Mouse (Mus musculus) gastrocnemius, postnatal 10 days (tissue): ENCODE measurements around the gene Kcnd1. TPM values are rescaled to one million over a fixed set of nuclear protein-coding genes. Genes with fewer than 3 reads are reported as not detected.
"Not testable (repeated sequence)": the region's sequence is repeated elsewhere in the genome, so short reads cannot be mapped to it uniquely, and the experiment has no call there.

Experiments used
- DNase-seq: peaks from one replicate; pipeline ENCODE4 v3.0.0; 2021; ENCODE audit warnings: mixed read lengths
- long read RNA-seq, 2 experiments: library from polyadenylated mRNA; stranded (forward); transcript quantifications; one replicate each; pipeline ENCODE4 v2.0.0; 2021
- total RNA-seq, 2 experiments: library from RNA; stranded (reverse); gene quantifications; 2 replicates each; pipeline ENCODE4 v1.2.3; 2021

Kcnd1 gene
- total RNA-seq = 1 to 10 TPM; 1.2 to 1.3 TPM
- long read RNA-seq, experiment 1, partial matches to known transcripts = 0 of 1 reads
- long read RNA-seq, experiment 1, other reads (novel, unspliced or antisense) = 1 of 1 reads
- long read RNA-seq, experiment 2 = 0 reads

DNA sequence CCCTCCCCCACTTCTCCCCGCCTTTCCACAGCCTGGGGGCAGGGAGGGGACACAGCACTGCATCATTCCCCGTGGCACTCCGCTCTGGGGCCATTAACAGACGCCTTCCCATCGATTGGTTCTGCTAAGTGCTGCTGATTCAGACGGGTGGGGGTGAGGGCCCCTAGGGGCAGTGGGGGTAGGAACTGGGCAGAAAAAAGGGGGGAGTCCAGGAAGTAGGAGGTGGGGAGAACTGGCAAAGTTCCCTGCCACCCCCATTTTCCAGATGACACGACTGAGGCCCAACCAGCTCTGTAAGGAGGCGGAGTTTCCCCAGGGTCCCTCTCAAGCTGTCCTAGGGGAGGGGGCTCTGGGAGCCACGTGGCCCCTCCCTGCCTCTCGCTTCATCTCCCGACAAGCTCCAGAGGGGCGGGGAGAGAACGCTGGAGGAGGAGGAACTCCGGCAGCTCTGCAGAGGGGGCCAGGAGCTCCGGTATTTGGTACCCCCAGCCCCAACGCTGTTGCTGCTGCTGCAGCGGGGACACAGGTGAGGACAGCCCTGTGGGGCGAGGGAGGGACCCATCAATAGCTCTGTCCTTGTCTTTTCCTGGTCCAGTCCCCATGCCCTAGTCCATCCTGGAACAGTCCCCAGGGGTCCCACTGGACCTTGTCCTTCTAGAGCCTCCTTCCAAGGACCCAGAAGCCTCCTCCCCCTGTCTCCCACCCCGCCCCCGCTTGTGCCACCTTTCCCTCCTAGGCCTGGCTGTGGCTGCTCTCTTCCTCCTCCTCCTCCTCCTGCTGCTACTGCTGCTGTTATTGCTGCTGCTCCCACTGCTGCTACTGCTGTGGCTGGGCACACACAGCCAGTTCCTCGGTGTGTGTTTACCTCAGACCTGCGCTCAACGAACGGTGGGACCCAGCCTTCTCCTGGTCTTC is at the start of gene Kcnd1:
TSS of gene Kcnd1 (plus strand) at position 425 of the 915 bp plus-strand sequence.
- peak; percentile 15 for DNase-seq

DNA sequence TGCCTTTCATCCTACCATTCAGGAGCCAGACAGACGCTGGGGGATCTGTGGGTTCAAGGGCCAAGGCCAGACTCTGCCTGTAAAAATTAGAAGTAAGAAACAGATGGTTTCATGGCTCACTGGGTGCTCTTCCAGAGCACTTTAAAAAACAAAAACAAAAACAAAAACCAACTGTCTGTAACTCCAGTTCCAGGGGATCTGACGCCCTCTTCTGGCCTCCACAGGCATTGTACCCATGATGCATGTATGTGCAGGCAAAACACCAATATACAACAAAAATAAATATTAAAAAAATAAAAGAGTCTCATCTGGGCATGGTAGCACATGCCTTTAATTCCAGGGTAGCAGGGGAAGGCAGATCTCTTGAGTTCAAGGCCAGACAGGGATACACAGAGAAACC is 49.3 kb upstream of the Kcnd1 start:
- no peak for DNase-seq

DNA sequence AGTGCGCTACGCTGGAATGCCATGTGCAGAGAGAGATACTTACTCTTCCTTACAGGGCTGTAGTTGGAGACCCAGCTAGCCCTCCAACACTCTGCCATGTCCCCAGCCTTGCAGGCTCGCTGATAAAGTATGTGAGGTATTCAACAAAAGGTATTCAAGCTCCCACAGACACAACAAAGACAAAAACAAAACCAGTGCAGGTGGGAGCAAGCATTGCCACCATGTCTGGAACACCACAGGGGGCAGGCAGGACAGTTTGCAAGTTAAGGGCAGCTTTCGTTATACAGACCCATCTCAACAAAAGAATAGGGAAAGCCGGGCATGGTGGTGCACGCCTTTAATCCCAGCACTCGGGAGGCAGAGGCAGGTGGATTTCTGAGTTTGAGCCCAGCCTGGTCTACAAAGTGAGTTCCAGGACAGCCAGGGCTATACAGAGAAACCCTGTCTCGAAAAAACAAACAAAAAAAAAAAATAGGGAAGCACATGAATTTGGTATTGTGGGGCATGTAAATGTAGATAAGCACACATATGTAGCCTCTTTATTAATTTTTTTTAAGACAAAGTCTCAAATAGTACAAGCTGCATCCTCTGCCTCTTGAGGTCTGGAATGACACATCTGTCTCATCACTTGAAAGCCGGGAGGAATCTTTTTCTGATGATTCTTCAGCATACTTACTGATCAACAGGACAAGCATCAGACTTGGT is 46.4 kb upstream of the Kcnd1 start:
- DNase-seq = no peak

DNA sequence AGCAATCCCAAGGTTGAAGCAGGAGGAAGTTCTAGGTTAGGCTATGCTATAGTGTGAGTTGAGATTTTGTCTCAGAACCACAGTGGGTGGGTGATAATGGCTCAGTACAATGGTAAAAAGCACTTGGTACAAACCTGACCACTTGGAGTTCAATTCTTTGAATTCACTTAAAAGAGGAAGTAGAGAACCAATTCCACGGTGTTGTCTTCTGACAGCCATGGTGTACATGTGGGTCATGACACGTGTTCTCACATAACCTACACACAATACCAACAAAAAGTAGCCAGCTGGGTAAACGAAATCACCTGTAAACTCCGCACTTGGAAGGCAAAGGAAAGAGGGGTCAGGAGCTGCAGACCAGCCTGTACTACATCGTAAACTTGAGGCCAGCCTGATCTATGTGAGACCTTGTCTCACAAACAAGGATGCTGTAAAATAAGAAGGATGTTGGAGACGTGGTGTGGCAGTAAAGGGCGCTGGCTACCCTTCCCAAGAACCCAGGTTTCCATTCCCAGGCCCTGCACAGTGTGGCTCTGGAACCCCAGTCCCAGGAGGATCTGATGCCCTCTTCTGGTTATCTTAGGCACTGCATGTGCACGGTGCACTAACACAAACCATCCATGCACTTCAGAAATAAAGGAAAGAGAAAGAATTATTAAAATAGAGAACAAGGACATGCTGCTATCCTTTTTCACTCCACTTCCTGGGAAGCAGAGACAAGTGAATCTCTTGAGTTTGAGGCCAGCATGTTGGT is 45.6 kb upstream of the Kcnd1 start:
- peak; percentile 51 for DNase-seq

DNA sequence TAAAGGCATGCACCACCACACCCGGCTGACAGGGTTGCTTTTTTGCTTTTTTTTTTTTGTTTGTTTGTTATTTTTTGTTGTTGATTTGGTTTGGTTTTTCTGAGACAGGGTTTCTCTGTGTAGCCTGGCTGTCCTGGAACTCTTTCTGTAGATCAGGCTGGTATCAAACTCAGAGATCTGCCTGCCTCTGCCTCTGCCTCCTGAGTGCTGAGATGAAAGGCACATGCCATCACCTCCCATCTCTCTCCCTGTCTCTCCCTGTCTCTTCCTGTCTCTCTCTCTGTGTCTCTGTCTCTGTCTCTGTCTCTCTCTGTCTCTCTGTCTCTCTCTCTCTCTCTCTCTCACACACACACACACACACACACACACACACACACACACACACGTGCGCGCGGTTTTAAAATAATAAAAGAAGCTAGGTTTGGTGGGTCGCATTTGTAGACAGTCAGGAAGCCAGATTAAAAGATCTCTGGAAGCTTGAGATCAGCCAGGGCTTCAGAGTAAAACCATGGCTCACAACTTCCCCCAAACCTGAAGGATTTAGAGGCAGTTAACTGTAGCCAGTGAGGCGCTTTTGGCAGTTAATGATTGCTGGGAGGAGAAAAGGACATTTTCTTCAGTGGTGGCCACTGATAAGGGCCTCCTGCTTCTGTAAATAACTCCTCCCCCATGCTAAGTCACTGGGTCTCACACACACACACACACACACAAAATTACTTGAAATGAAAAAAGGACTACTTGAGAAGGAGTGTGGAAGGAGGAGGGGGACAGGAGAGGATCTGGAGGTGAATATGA is 43.4 kb upstream of the Kcnd1 start:
- no peak for DNase-seq

DNA sequence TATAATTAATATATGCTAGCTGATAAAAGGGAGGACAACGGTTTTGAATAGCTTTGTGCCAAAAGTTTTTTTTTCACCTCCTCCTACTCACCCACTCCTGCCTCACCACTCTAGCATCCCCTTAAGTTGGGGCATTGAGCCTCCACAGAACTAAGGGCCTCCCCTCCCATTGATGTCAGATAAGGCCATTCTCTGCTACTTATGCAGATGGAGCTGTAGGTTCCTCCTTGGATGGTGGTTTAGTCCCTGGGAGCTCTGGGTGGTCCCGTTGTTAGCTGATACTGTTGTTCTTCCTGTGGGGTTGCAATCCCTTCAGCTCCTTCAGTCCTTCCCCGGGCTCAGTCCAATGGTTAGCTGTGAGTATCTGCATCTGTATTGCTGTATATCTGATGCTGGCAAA is 42.8 kb upstream of the Kcnd1 start:
- no peak for DNase-seq

DNA sequence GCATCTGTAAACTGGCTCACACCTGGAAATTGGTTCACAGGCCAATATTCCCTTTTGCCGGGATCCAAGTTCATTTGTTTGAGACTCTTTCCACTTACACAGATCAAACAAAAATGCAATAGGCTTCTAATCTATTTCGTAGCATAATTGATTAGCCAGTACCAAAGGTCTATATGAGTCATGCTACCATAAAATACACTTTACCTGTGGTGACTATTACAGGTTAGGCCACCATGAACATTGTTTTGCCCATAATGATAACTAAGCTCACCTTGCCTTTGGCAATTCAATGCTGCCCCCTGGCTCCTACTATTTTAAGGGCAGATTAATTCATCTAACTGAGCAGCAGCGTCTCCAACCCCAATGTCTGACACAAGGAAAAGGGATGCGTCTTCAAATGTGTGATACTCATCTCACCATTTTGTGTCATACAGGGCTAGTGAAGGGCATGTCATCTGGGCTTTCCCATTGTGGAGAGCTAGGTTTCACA is 39.4 kb upstream of the Kcnd1 start:
- DNase-seq = no peak

DNA sequence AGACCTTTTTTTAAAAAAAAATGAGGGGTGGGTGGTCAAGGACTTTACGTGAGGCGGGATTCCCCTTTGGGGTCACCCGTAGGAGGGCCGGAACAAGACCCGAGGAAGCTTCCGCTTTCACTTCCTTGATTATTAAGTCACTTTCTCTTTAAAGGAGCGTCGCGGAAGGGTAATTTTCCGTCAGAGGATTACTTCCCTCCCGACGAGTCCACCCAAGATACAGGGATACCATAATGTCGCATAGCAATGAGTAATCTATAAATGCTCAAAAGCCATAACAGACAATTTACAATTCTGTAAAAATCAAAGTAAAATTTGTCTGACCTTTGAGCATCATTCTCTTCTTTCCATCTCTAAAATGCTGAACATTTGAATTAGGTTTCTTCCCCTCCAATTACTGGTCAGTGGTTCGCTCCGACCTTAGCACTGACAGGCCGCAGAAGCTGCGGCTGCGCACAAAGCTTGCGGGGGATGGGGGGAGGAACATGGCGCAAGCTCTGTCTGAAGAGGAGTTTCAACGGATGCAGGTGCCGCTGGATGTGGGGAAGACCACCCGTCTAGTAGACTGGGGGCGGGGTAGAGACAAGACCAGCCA is 32.5 kb upstream of the Kcnd1 start, which contains the start of gene Gripap1:
TSS of gene Gripap1 (plus strand) at position 224 of the 595 bp plus-strand sequence.
- DNase-seq = peak; percentile 64

DNA sequence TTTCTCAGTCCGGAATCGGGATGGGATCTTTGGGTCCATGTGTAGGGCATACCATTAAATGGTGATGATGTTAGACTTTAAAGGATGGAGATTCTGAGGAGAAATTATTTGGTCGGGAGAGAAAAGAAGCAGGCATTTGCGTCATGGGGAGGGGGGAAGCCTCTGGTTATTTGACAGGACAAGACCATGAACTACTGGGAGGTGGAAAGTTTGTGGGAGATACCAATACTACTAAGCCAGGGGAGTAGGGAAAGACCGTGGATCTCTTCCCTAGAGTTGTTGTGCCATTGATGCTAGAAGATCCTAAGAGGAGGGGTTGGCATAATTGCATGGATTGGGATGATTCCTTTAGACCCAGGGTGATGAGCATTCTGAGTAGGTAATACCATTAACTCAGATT is 31.8 kb upstream of the Kcnd1 start:
- no peak for DNase-seq

DNA sequence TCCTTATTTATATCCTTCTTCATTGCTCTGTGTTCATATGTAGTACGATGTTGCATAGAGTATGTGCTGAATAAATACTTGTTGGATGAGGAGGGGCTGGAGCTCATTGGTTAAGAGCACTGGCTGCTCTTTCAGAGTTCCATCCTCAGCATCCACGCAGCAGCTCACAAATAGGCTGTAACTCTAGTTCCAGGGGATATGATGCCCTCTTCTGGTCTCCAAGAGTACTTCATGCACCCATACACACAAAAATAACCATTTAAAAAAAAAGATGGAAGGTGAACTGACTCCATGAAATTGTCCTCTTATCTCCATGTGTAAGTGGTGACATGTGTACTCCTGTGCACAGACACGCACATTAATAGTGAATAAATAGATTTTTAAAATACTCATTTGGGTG is 28.7 kb upstream of the Kcnd1 start:
- no peak for DNase-seq

DNA sequence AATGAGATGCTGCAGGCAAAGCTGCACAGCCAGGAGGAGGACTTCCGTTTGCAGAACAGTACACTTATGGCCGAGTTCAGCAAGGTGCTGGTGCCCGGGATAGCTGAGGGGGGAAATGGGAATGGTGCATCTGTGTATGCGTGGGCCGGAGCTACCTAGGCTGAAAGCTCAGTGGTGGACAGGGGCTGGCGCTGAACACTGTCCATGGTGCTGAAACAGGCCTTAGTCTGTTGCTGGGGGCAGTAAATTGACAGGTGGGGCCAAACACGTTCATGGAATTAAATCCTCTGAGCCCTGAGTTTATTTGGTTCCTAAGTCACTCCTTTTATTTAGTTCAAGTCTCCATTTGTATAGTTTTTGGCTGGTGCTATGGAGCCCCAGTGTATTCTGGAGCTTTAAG is 27.1 kb upstream of the Kcnd1 start:
- peak; percentile 20 for DNase-seq

DNA sequence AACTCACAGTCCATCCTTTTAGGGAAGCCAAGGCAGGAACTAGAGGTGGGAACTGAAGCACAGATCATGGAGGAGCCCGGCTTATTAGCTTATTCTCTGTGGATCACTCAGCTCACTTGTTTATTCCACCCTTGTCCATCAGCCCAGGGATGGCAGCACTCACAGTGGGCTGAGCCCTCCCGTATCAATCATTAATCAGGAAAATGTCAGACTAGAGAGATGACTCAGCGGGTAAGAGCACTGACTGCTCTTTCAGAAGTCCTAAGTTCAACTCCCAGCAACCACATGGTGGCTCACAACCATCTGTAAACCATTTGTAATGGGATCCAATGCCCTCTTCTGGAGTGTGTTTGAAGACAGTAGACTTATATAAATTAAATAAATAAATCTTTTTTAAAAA is 24.8 kb upstream of the Kcnd1 start:
- DNase-seq = no peak

DNA sequence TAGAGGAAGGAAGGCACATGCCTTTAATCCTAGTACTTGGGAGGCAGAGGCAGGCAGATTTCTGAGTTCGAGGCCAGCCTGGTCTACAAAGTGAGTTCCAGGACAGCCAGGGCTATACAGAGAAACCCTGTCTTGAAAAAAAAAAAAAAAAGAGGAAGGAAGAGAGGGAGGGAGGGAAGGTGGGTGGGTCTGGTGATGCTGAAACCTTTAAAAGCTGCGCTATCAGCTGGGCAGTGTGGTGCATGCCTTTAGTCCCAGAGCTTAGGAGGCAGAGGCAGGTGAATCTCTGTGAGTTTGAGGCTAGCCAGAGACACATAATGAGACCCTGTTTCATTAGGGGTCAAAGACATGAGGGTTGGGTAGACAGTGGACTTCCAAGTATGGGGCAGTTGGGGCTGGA is 19.9 kb upstream of the Kcnd1 start:
- not testable (repeated sequence) for DNase-seq

DNA sequence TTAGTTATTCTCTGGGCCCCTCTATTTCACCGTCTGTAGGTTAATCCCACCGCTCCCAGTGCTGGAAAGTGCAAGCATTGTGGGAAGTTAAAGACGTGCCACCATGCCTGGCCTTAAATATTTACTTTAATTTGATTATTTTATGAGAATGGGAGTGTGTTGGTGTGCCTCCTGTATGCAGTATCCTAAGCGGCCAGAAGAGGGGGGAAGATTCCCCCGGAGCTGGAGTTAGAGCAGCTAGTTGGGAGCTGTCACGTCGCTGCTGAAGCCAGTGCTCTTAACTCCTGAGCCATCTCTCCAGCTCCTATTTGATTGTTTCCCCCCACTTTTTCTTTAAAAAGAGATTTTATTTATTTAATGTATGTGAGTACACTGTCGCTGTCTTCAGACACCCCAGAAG is 7.1 kb upstream of the Kcnd1 start:
- peak; percentile 23 for DNase-seq

DNA sequence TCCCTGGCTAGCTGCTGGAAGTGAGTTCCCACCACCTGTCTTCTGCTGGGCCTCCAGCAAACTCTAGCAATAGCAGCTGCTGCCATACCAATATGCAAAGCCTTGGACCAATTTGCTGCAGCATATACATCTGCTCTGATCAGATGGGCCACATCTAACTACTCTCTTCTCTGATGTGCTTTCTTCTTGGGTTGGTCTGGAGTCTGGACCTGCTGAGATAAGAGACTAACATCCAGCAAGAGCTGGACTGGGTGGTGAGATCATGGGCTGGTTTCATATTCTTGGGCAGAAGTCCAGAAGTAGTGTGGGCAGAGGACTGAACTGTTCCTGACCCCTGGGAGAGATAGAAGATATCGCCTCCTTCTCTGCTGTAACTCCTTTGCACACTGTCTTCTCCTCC is 15.1 kb downstream of the Kcnd1 start:
- no peak for DNase-seq

DNA sequence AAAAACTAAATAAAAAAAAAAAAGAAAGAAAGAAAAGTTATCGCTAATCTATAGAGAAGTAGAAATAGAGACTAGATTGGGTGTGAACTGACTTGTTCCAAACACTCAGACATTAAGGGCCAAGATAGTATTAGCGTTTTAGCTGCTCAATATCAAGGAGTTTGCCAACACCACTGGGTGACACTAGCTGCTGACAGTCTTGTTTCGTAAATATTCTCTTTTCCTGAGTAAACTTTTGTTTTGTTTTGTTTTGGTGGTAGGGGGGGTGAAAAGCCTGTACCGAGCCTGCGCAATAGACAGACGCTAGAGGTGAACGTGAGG is 18.7 kb downstream of the Kcnd1 start:
- DNase-seq = no peak

DNA sequence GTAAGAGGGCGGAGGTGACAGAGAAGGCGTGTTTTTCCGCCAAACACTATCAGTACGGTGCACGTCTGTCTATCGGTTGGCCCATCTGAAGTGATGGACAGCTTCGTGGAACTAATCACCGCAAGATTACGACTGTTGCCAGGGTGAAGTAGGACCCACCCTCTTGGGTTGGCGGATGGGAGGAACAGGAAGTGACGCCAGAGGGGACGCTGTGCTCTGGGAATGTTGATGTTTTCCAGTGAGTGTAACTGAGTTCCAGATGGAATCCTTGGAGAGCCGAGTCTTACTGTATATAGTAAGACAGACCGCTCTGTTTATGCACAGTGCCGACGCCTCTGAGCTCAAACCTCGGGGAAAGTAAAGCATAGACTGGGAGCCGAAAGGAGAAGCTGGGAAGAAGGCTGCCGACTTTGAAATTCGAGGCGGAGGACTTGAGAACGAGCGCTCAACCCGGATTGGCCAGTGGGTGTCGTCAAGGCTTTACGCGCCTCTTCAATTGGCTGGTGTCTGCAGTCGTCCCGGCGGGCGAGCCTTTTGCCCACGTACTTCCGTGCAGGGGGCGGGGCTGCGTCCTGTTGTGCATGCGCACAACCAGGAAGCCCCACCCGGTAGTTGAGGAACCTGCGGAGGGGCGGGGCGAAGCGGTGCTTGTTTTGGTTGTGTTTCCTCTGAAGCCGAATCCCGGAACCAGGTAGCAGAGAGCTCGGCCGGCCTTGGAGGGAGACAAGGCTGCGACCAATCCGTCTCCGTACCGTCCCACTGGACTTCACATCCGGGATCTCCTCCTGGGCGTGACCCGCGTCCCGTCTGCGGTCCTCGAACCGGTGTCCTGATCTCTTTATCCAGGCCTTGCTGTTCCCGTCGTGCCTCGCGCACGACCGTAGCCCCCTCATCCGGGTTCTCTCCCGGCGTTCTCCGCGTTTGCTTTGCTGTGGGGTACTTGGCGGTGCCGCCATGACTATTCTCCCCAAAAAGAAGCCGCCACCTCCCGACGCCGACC is 19.4 kb downstream of the Kcnd1 start, which contains the start of gene Otud5:
TSS of gene Otud5 (plus strand) at position 202 of the 1,000 bp plus-strand sequence.
- peak; percentile 85 for DNase-seq

DNA sequence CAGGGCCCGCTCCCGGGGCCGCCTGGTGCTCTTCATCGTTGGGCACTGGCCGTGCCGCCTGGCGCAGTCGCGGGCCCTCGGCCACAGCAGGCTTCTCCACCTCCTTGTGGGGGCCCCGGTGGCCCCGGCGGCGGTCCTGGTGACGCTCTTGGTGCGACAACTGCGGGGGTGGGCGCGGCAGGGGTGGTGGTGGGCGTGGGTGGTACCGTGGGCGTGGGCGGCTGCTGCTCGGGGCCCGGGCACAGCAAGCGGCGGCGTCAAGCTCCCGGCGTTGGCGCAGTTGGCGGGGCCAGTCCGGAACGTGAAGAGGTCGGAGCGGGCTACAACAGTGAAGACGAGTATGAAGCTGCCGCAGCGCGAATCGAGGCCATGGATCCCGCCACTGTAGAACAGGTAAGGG is 20.2 kb downstream of the Kcnd1 start:
- DNase-seq = peak; percentile 11

DNA sequence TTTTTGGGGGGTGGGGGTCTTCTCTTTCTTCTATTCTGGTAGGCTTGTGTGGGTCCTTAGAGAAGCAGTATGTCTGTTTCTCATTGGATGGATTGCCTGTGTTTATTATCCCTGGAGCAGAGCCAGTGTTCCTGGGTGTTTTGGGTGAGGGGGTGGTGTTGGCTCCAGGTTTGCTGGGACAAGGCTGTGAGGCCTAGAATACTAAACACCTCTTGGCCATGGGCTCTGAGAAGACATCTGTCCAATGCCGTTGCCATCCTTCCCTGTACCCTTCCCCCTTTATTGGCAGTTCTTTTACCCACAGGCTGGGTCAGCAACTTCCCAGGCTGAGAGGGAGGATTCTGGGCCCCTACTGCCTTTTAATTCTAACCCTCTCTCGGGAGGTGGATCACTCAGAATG is 25.8 kb downstream of the Kcnd1 start:
- DNase-seq = no peak

DNA sequence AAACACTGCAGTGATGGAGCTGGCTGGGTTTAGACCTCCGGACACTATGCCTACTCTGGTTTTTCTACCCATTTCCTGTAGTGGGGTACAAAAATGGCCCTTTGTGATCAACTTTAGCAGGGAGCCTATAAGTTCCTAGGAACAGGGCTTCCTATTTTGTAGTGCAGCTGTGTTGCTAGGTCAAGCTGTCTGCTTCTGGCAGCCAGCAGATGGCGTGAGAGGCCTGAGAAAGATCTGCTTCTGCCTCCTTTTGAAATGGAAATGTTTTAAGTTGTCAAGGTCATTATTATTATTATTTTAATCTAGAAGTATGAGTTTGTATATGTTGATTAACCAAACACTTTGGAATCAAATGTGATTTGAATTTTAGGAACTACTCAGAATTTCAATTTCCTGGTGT is 32.5 kb downstream of the Kcnd1 start:
- DNase-seq = peak; percentile 21
